Mouse (Mus musculus): ENCODE data around the gene Ces1h.
"Not testable (repeated sequence)": the region's sequence is repeated elsewhere in the genome, so short reads cannot be mapped to it uniquely, and the experiment has no call there.

Gene Ces1h

GRCm38 (mm10) chr8:93379625-93380024, at the start of gene Ces1h:
Gene Ces1h, minus strand, starts transcription at chr8:93379725.
- DNase-seq (ENCODE audit: low spot score in 2 of 2): no peak

- no peak for DNase-seq (ENCODE audit: low spot score in 2 of 2)
These were observed 47.7 kb upstream of the Ces1h start for GRCm38 (mm10) chr8:93427195-93427594.

- no peak for DNase-seq (ENCODE audit: low spot score in 2 of 2)
These were observed 35.9 kb upstream of the Ces1h start for GRCm38 (mm10) chr8:93415387-93415786.

GRCm38 (mm10) chr8:93408830-93409229, 29.3 kb upstream of the Ces1h start:
- DNase-seq (ENCODE audit: low spot score in 2 of 2): no peak

GRCm38 (mm10) chr8:93399698-93400097, 20.2 kb upstream of the Ces1h start:
- DNase-seq (ENCODE audit: low spot score in 2 of 2): no peak

- no peak for DNase-seq (ENCODE audit: low spot score in 2 of 2)
These were observed 18.5 kb upstream of the Ces1h start for GRCm38 (mm10) chr8:93398044-93398443.

- DNase-seq (ENCODE audit: low spot score in 2 of 2): not testable (repeated sequence)
These were observed 14.6 kb upstream of the Ces1h start for GRCm38 (mm10) chr8:93394079-93394619.

GRCm38 (mm10) chr8:93369481-93369880, 10.0 kb downstream of the Ces1h start:
- no peak for DNase-seq (ENCODE audit: low spot score in 2 of 2)

- DNase-seq (ENCODE audit: low spot score in 2 of 2): no peak
These were observed 19.4 kb downstream of the Ces1h start for GRCm38 (mm10) chr8:93360113-93360512.

GRCm38 (mm10) chr8:93339531-93339930, 40.0 kb downstream of the Ces1h start:
- no peak for DNase-seq (ENCODE audit: low spot score in 2 of 2)

GRCm38 (mm10) chr8:93337207-93337606, 42.3 kb downstream of the Ces1h start, which contains the start of gene Ces1g:
Gene Ces1g, minus strand, starts transcription at chr8:93337308.
- DNase-seq (ENCODE audit: low spot score in 2 of 2): no peak

GRCm38 (mm10) chr8:93332703-93333102, 46.8 kb downstream of the Ces1h start:
- no peak for DNase-seq (ENCODE audit: low spot score in 2 of 2)

- DNase-seq (ENCODE audit: low spot score in 2 of 2): no peak
These were observed 48.4 kb downstream of the Ces1h start for GRCm38 (mm10) chr8:93331151-93331550.

- DNase-seq (ENCODE audit: low spot score in 2 of 2): no peak
These were observed 54.4 kb downstream of the Ces1h start for GRCm38 (mm10) chr8:93325123-93325522.

GRCm38 (mm10) chr8:93317031-93317430, 62.5 kb downstream of the Ces1h start:
- no peak for DNase-seq (ENCODE audit: low spot score in 2 of 2)

GRCm38 (mm10) chr8:93315557-93315956, 64.0 kb downstream of the Ces1h start:
- DNase-seq (ENCODE audit: low spot score in 2 of 2): no peak

All from urinary bladder, adult 18-20 months (tissue).